Mouse (Mus musculus): ENCODE measurements at regions not wholly inside any gene's neighbourhood (a gene's known extent, or its start where the extent isn't known, plus 50 kb on each side); places are given as distances from the start of the nearest gene placed in this dataset.

DNA sequence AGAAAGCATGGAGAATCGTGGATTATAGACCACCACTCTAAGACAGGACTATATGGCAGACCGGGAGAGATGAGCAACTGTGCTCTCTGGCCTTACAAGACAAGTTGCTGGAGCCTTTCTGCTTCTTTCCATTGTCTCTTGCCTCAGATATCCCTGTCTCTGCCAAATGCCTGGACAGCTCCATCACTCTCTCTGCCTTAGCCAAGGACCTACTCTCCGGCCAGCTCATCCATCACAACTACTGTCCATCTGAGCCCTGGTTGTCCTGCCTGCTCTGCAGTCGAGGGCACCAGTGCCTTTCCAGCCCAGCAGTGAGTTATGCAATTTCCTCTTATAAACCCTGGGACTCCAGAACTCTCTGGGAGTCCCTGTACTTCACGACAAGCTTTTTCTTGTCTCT is 88.7 kb downstream of the Olfr267 start:
- no peak overlapping the region for H3K4me3 ChIP-seq
- H3K36me3 ChIP-seq (ENCODE audit: control insufficient read depth, insufficient read depth) = no peaks in the 10 kb centered on the region
- H3K27me3 ChIP-seq (ENCODE audit: control insufficient read depth, insufficient read depth, insufficient read length) = no peaks in the 10 kb centered on the region
- no peak overlapping the region for H3ac ChIP-seq (ENCODE audit: control insufficient read depth, insufficient read length)
- no peak overlapping the region for H3K4me2 ChIP-seq (ENCODE audit: low read depth)
- no peaks in the 10 kb centered on the region for H3K79me2 ChIP-seq (ENCODE audit: control insufficient read depth, insufficient read depth)
- TF ChIP-seq CEBPB (IDR thresholded peaks at IDR 0.05; ENCODE audit: insufficient read depth, poor library complexity, severe bottlenecking) (no peak), MYOG (IDR thresholded peaks at IDR 0.05; ENCODE audit: control insufficient read depth in 1 of 3, insufficient read depth in 1 of 3, insufficient read length in 2 of 3, low read depth in 2 of 3) (no peak), TCF3 (IDR thresholded peaks at IDR 0.05; ENCODE audit: insufficient read length, low read depth) (no peak), POLR2A (IDR thresholded peaks at IDR 0.05; ENCODE audit: insufficient read length, low read depth) (no peak), REST (IDR thresholded peaks at IDR 0.05; ENCODE audit: insufficient read depth, insufficient read length) (no peak), POLR2AphosphoS2 (IDR thresholded peaks at IDR 0.05; ENCODE audit: insufficient read length, low read depth) (no peak), SRF (IDR thresholded peaks at IDR 0.05; ENCODE audit: control insufficient read depth, insufficient read length, low read depth) (no peak), MAX (IDR thresholded peaks at IDR 0.05; ENCODE audit: low read depth) (no peak), MYOD1 (IDR thresholded peaks at IDR 0.05; ENCODE audit: control insufficient read depth in 1 of 3, insufficient read length in 2 of 3, low read depth in 2 of 3) (no peak), USF1 (IDR thresholded peaks at IDR 0.05; ENCODE audit: low read depth) (no peak), E2F4 (IDR thresholded peaks at IDR 0.05; ENCODE audit: insufficient read depth) (no peak), TCF12 (IDR thresholded peaks at IDR 0.05; ENCODE audit: insufficient read depth, poor library complexity, severe bottlenecking) (no peak)

DNA sequence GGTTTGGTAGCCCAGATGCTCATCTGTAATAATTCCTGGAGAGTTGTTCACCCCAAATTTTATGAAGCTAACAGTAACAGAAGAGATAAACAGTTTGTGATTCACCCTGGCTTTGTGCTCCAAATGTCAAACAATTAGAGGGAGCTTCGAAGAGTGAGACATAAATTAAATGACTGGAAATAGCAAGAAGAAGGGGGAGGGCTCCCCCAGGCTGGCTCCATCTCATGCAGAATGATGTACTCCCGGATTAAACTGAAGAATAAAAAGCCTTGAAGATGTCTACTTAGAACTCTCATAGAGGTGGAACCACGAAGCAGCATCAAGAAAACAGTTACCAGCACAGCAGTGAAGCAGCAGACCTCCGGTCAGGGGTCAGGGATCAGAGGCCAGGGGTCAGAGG is 90.8 kb downstream of the Olfr267 start:
- Histone ChIP-seq H3ac (ENCODE audit: control insufficient read depth, insufficient read length) (no peak overlapping the region), H3K4me3 (no peak overlapping the region), H3K36me3 (ENCODE audit: control insufficient read depth, insufficient read depth) (no peaks in the 10 kb centered on the region), H3K79me2 (ENCODE audit: control insufficient read depth, insufficient read depth) (no peaks in the 10 kb centered on the region), H3K27me3 (ENCODE audit: control insufficient read depth, insufficient read depth, insufficient read length) (no peaks in the 10 kb centered on the region), H3K4me2 (ENCODE audit: low read depth) (no peak overlapping the region)
- TF ChIP-seq E2F4 (IDR thresholded peaks at IDR 0.05; ENCODE audit: insufficient read depth) (no peak), MYOG (IDR thresholded peaks at IDR 0.05; ENCODE audit: control insufficient read depth in 1 of 3, insufficient read depth in 1 of 3, insufficient read length in 2 of 3, low read depth in 2 of 3) (no peak), POLR2A (IDR thresholded peaks at IDR 0.05; ENCODE audit: insufficient read length, low read depth) (no peak), SRF (IDR thresholded peaks at IDR 0.05; ENCODE audit: control insufficient read depth, insufficient read length, low read depth) (no peak), REST (IDR thresholded peaks at IDR 0.05; ENCODE audit: insufficient read depth, insufficient read length) (no peak), CEBPB (IDR thresholded peaks at IDR 0.05; ENCODE audit: insufficient read depth, poor library complexity, severe bottlenecking) (no peak), TCF3 (IDR thresholded peaks at IDR 0.05; ENCODE audit: insufficient read length, low read depth) (no peak), MYOD1 (IDR thresholded peaks at IDR 0.05; ENCODE audit: control insufficient read depth in 1 of 3, insufficient read length in 2 of 3, low read depth in 2 of 3) (no peak), USF1 (IDR thresholded peaks at IDR 0.05; ENCODE audit: low read depth) (no peak), TCF12 (IDR thresholded peaks at IDR 0.05; ENCODE audit: insufficient read depth, poor library complexity, severe bottlenecking) (no peak), MAX (IDR thresholded peaks at IDR 0.05; ENCODE audit: low read depth) (no peak), POLR2AphosphoS2 (IDR thresholded peaks at IDR 0.05; ENCODE audit: insufficient read length, low read depth) (no peak)

DNA sequence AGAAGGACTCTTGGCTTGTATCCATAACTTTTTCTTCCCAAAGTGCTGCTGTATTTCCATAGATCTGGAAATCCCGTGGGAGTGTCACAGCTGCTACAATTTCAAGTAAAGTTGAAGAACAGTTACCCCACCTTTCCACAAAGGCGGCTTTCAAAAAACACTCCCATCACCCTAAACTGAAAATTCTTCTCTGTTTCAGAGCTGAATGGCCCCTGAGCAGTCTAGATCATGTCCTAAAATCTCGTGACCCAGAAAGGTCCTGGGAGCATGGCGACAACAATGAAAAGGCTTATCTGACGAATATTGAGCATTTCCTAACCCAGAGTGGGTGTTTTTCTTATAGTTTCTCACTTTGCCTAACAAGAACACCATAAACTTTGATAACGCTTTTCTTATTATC is 92.2 kb downstream of the Olfr267 start:
- Histone ChIP-seq H3K27me3 (ENCODE audit: control insufficient read depth, insufficient read depth, insufficient read length) (no peaks in the 10 kb centered on the region), H3K4me3 (no peak overlapping the region), H3K4me2 (ENCODE audit: low read depth) (no peak overlapping the region), H3K36me3 (ENCODE audit: control insufficient read depth, insufficient read depth) (no peaks in the 10 kb centered on the region), H3K79me2 (ENCODE audit: control insufficient read depth, insufficient read depth) (no peaks in the 10 kb centered on the region), H3ac (ENCODE audit: control insufficient read depth, insufficient read length) (no peak overlapping the region)
- no peak for TF ChIP-seq TCF3 (IDR thresholded peaks at IDR 0.05; ENCODE audit: insufficient read length, low read depth)
- TF ChIP-seq MYOG (IDR thresholded peaks at IDR 0.05; ENCODE audit: control insufficient read depth in 1 of 3, insufficient read depth in 1 of 3, insufficient read length in 2 of 3, low read depth in 2 of 3) = no peak
- no peak for TF ChIP-seq E2F4 (IDR thresholded peaks at IDR 0.05; ENCODE audit: insufficient read depth)
- TF ChIP-seq CEBPB (IDR thresholded peaks at IDR 0.05; ENCODE audit: insufficient read depth, poor library complexity, severe bottlenecking) = no peak

DNA sequence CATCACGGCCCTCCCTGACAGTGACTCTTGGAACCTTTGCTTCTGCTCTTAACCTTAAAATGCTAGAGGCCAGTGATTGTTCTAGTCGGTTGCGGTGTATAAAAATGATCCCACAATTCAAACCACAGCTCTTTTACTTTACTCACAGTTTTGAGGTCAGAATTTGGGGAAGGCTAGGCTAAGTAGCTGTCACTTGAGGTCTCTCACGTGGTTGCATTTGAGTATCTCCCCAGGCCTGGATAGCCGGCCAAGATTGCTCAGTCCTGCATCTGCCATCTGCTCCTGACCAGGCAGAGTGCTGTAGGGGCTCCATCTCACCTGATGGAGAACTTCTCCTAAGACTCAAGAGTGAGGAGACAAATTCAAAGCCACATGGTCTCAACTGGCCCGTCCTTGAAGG is 94.5 kb downstream of the Olfr267 start:
- H3K79me2 ChIP-seq (ENCODE audit: control insufficient read depth, insufficient read depth) = no peaks in the 10 kb centered on the region

DNA sequence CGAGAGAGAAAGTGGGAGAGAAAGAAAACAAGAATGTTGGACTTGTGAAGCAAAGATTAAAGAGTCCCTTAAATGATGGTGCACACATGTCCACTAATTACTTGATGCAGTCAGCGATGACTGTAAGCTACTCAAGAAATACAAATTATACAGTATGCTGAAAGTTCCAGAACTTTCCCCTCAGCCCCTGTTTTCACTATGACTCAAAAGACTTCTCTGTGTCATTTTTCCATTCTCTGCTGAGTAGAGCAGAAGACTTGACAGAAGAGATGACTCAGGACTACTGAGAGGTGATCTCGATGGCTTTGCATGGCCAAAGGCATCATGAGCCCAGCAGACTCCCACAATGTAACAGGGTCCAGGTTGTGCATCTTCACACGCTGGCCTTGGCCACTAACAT is 105.6 kb downstream of the Olfr267 start:
- H3K36me3 ChIP-seq (ENCODE audit: control insufficient read depth, insufficient read depth) = no peaks in the 10 kb centered on the region
- no peak for TF ChIP-seq MYOD1 (IDR thresholded peaks at IDR 0.05; ENCODE audit: control insufficient read depth in 1 of 3, insufficient read length in 2 of 3, low read depth in 2 of 3)
- TF ChIP-seq CEBPB (IDR thresholded peaks at IDR 0.05; ENCODE audit: insufficient read depth, poor library complexity, severe bottlenecking) = no peak
- no peaks in the 10 kb centered on the region for H3K79me2 ChIP-seq (ENCODE audit: control insufficient read depth, insufficient read depth)
- no peak overlapping the region for H3K4me2 ChIP-seq (ENCODE audit: low read depth)
- no peak overlapping the region for H3ac ChIP-seq (ENCODE audit: control insufficient read depth, insufficient read length)
- no peak overlapping the region for H3K4me3 ChIP-seq
- no peaks in the 10 kb centered on the region for H3K27me3 ChIP-seq (ENCODE audit: control insufficient read depth, insufficient read depth, insufficient read length)

More for the DNA sequence above, 94.5 kb downstream of the Olfr267 start:
- no peak overlapping the region for H3K4me2 ChIP-seq (ENCODE audit: low read depth)
- H3K36me3 ChIP-seq (ENCODE audit: control insufficient read depth, insufficient read depth) = no peaks in the 10 kb centered on the region
- TF ChIP-seq MYOD1 (IDR thresholded peaks at IDR 0.05; ENCODE audit: control insufficient read depth in 1 of 3, insufficient read length in 2 of 3, low read depth in 2 of 3) (no peak), POLR2AphosphoS2 (IDR thresholded peaks at IDR 0.05; ENCODE audit: insufficient read length, low read depth) (no peak), MYOG (IDR thresholded peaks at IDR 0.05; ENCODE audit: control insufficient read depth in 1 of 3, insufficient read depth in 1 of 3, insufficient read length in 2 of 3, low read depth in 2 of 3) (no peak), E2F4 (IDR thresholded peaks at IDR 0.05; ENCODE audit: insufficient read depth) (no peak), SRF (IDR thresholded peaks at IDR 0.05; ENCODE audit: control insufficient read depth, insufficient read length, low read depth) (no peak), TCF3 (IDR thresholded peaks at IDR 0.05; ENCODE audit: insufficient read length, low read depth) (no peak), POLR2A (IDR thresholded peaks at IDR 0.05; ENCODE audit: insufficient read length, low read depth) (no peak), TCF12 (IDR thresholded peaks at IDR 0.05; ENCODE audit: insufficient read depth, poor library complexity, severe bottlenecking) (no peak), USF1 (IDR thresholded peaks at IDR 0.05; ENCODE audit: low read depth) (no peak), MAX (IDR thresholded peaks at IDR 0.05; ENCODE audit: low read depth) (no peak)
- no peaks in the 10 kb centered on the region for H3K27me3 ChIP-seq (ENCODE audit: control insufficient read depth, insufficient read depth, insufficient read length)
- H3K4me3 ChIP-seq = no peak overlapping the region
- no peak overlapping the region for H3ac ChIP-seq (ENCODE audit: control insufficient read depth, insufficient read length)
